Mouse (Mus musculus) heart, embryonic 13.5 days (tissue): ENCODE data around the gene Me3. TPM values are rescaled to one million over a fixed set of nuclear protein-coding genes. Genes with fewer than 3 reads are reported as not detected.

ENCODE experiments used
- ATAC-seq: fragments of 200-750 bp; cut with Nextera tagmentation; 2 replicates; pipeline ENCODE4 v1.8.0; 2017; ENCODE audit warnings: moderate TSS enrichment; ENCODE audit not compliant: insufficient number of reproducible peaks, low FRiP score, low TSS enrichment; ENCODE audit errors: extremely low read depth
- H3K27ac ChIP-seq: fragments of 300-500 bp; sonication (generic); replicated peaks from 2 replicates; pipeline ENCODE4 v1.5.1; 2015; ENCODE audit warnings: moderate library complexity, mild to moderate bottlenecking, inconsistent platforms
- H3K27me3 ChIP-seq: fragments of 300-500 bp; sonication (generic); replicated peaks from 2 replicates; pipeline ENCODE4 v1.6.1; 2015; ENCODE audit warnings: mild to moderate bottlenecking, inconsistent platforms
- H3K36me3 ChIP-seq: fragments of 300-500 bp; sonication (generic); 2 replicates; pipeline ENCODE4 v1.6.1; 2015; ENCODE audit warnings: mild to moderate bottlenecking, inconsistent platforms
- H3K4me1 ChIP-seq: fragments of 300-500 bp; sonication (generic); 2 replicates; pipeline ENCODE4 v1.6.1; 2015; ENCODE audit warnings: inconsistent platforms
- H3K4me2 ChIP-seq: fragments of 300-500 bp; sonication (generic); 2 replicates; pipeline ENCODE4 v1.6.1; 2015; ENCODE audit warnings: inconsistent platforms, mild to moderate bottlenecking, moderate library complexity
- H3K4me3 ChIP-seq: fragments of 300-500 bp; sonication (generic); 2 replicates; pipeline ENCODE4 v1.5.1; 2015; ENCODE audit warnings: moderate library complexity, mild to moderate bottlenecking, inconsistent platforms
- H3K9ac ChIP-seq: fragments of 300-500 bp; sonication (generic); 2 replicates; pipeline ENCODE4 v1.6.1; 2015; ENCODE audit warnings: inconsistent platforms, mild to moderate bottlenecking, moderate library complexity
- H3K9me3 ChIP-seq: fragments of 300-500 bp; sonication (generic); 2 replicates; pipeline ENCODE4 v1.6.1; 2016; ENCODE audit warnings: inconsistent platforms
- WGBS: fragments of 180-500 bp; shearing (Covaris S2); methylation state at CpG from one replicate; pipeline ENCODE4 v1.1.7; 2015; ENCODE audit warnings: mixed read lengths; 5-methylcytosine and 5-hydroxymethylcytosine counted together
- polyA plus RNA-seq: library from polyadenylated mRNA; unstranded; fragments of >200 nt; fragmentation: Nextera tagmentation; extraction: Ambion mirVana; gene quantifications from 2 replicates; pipeline ENCODE4 v1.2.1, GENCODE M21; 2015

Gene Me3
- polyA plus RNA-seq, 1 experiment from 2014 or later: 3.6 TPM

GRCm38 (mm10) chr7:89628006-89628405 is 4.2 kb upstream of the Me3 start:
- no peak overlapping the region for H3K27ac ChIP-seq
- H3K4me3 ChIP-seq: no peak overlapping the region
- ATAC-seq: no peak
- H3K27me3 ChIP-seq: 0 out of 2 replicates have a peak, but pooled peaks cover 4% of the 10 kb centered on the region
- H3K4me2 ChIP-seq: no peak overlapping the region
- H3K4me1 ChIP-seq: peaks cover 18% of the 10 kb centered on the region
- no peak overlapping the region for H3K9ac ChIP-seq
- WGBS: 16% methylated on average over 2 of the region's 2 CpGs
- H3K36me3 ChIP-seq: no peaks in the 10 kb centered on the region
- H3K9me3 ChIP-seq: no peaks in the 10 kb centered on the region

DNA sequence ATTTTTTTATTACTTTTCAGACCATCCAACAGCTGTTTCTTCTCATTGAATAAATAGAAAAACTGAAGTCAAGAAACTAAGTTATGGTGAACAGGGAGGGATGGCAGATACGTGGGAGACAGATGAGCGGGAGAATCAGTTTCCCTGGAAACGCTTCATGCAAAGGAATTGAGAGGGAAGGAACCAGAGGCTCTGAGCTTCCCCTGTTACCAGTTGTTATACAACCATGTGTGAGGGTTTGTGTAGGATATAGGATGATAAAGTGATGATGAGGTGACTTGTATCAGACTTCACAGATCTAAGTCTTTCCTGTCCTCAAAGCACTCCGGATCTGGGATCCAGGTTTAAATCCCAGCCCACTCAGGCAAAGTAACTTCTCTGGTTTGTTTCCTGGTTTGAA is 3.2 kb upstream of the Me3 start:
- Histone ChIP-seq H3K4me2 (no peak overlapping the region), H3K27ac (no peak overlapping the region), H3K36me3 (no peaks in the 10 kb centered on the region), H3K9me3 (no peaks in the 10 kb centered on the region), H3K27me3 (0 out of 2 replicates have a peak, but pooled peaks cover 4% of the 10 kb centered on the region), H3K9ac (no peak overlapping the region), H3K4me3 (no peak overlapping the region), H3K4me1 (peaks cover 25% of the 10 kb centered on the region)
- no peak for ATAC-seq
- WGBS: 70% methylated on average over 4 of the region's 4 CpGs

GRCm38 (mm10) chr7:89629914-89630313 is 2.3 kb upstream of the Me3 start:
- Histone ChIP-seq H3K9me3 (no peaks in the 10 kb centered on the region), H3K27ac (no peak overlapping the region), H3K9ac (no peak overlapping the region), H3K4me2 (no peak overlapping the region), H3K4me1 (peaks cover 25% of the 10 kb centered on the region), H3K36me3 (no peaks in the 10 kb centered on the region), H3K27me3 (0 out of 2 replicates have a peak, but pooled peaks cover 4% of the 10 kb centered on the region), H3K4me3 (no peak overlapping the region)
- no peak for ATAC-seq
- WGBS: 31% methylated on average over 3 of the region's 3 CpGs

DNA sequence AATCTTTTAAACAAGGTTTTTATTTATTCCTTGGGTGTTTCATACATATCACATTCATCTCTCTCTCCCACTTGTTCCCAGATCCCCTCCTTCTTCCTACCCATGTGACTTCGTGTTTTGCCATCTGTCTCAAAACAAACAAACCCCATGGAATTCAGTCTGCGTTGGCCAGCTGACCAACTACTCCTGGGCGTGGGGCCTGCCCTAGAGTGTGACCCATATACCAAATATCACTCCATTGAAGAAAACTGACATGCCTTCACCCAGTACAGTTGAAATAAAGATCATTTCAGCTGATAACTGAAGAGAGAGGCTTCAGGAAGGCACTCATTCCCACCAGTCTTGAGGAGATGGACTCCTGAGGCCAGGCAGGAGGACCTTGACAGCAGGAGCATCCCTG is 1.4 kb upstream of the Me3 start:
- ATAC-seq: no peak
- 80% methylated on average over 3 of the region's 3 CpGs for WGBS
- no peak overlapping the region for H3K4me2 ChIP-seq
- H3K36me3 ChIP-seq: no peaks in the 10 kb centered on the region
- no peak overlapping the region for H3K9ac ChIP-seq
- H3K27ac ChIP-seq: no peak overlapping the region
- H3K27me3 ChIP-seq: 0 out of 2 replicates have a peak, but pooled peaks cover 4% of the 10 kb centered on the region
- H3K4me3 ChIP-seq: no peak overlapping the region
- peaks cover 25% of the 10 kb centered on the region for H3K4me1 ChIP-seq
- H3K9me3 ChIP-seq: no peaks in the 10 kb centered on the region

DNA sequence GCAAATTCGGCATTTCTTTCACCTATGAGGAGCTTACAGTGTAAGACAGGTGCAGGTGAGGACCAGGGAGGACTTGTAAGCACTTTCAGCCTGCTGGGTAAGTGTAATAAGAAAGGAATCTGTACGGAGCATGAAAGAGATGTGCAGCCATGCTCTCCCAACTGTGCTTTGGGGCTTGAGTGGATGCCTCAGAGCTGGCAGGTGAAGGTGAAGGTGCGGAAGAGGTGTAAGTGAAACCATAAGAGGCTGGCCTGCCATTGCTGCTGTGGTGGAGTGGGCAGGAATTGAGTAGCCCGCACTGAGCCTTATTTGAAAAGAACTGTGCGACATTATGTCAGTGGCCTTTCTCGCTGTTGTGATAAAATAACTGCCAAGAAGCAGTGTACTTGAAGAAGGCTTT is 8.3 kb downstream of the Me3 start:
- Histone ChIP-seq H3K27me3 (no peaks in the 10 kb centered on the region), H3K36me3 (no peaks in the 10 kb centered on the region), H3K4me1 (peaks cover 24% of the 10 kb centered on the region), H3K4me2 (no peak overlapping the region), H3K9ac (no peak overlapping the region), H3K27ac (peak overlapping the region; percentile 48), H3K4me3 (no peak overlapping the region), H3K9me3 (no peaks in the 10 kb centered on the region)
- 59% methylated on average over 6 of the region's 6 CpGs for WGBS
- no peak for ATAC-seq

DNA sequence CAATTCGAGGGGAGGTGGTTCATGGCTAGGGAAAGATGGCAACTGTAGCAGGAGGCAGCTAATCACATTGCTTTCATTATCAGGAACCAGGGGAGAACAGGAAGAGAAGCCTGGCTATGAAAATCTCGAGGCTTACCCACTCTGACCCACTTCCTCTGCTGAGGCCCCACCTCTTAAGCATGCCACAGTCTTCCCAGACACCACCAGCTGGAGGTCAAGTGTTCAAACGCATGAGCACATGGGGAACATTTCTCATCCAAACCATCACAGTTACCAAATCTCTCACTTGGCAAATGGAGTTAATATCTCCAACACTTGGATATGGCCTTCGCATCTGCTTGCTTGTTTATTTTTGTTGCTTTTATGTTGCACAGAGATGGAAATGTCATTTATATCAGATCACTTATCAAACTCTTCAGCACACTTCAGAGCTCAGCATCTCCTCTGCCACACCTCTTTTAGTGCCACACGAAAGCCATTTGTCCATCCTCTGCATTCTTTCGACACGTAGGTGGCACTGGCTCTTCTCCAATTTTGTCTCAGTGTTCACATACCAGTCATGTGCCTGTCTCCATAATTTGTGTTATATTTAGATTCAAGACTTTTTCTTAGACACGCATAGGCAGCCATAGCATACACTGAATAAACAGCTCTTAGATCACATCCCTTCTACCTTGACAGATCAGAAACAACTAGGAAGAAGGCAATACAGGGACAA is 8.9 kb downstream of the Me3 start:
- 32% methylated on average over 8 of the region's 8 CpGs for WGBS
- no peaks in the 10 kb centered on the region for H3K27me3 ChIP-seq
- no peak overlapping the region for H3K4me3 ChIP-seq
- H3K9ac ChIP-seq: no peak overlapping the region
- no peaks in the 10 kb centered on the region for H3K9me3 ChIP-seq
- ATAC-seq: peak; percentile 46; the same call in 1 of the 2 replicates
- no peaks in the 10 kb centered on the region for H3K36me3 ChIP-seq
- H3K4me1 ChIP-seq: peaks cover 24% of the 10 kb centered on the region
- peak overlapping the region; percentile 48 for H3K27ac ChIP-seq
- H3K4me2 ChIP-seq: no peak overlapping the region

- Histone ChIP-seq H3K27ac (peak overlapping the region; percentile 44), H3K4me2 (peak overlapping the region; percentile 14)
- 31% methylated on average over 3 of the region's 3 CpGs for WGBS
Observed at GRCm38 (mm10) chr7:89645015-89645414, 12.8 kb downstream of the Me3 start.

DNA sequence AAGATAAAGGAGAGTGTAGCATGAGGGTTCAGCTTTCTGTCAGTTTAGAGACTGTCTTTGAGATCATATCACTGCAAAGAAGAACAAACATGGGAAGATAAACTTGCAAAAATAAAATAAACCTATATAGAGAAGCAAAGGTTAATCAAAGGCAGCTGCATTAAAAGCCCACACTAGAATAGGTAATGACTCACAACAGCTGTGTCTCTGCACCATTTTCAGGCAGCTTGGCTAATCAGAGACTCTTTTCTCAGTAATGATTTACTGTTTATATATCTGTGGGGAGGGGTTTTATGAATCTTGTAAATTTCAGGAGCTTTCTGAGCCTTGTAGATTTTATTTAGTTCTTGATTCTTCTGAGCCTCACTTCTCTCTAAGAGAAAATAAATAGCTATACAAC is 15.7 kb downstream of the Me3 start:
- no peaks in the 10 kb centered on the region for H3K9me3 ChIP-seq
- H3K4me1 ChIP-seq: peaks cover 12% of the 10 kb centered on the region
- ATAC-seq: no peak
- no peak overlapping the region for H3K4me3 ChIP-seq
- no peak overlapping the region for H3K27ac ChIP-seq
- no peak overlapping the region for H3K9ac ChIP-seq
- H3K36me3 ChIP-seq: no peaks in the 10 kb centered on the region
- no peak overlapping the region for H3K4me2 ChIP-seq
- no peaks in the 10 kb centered on the region for H3K27me3 ChIP-seq

More at GRCm38 (mm10) chr7:89645015-89645414, 12.8 kb downstream of the Me3 start:
- Histone ChIP-seq H3K27me3 (no peaks in the 10 kb centered on the region), H3K4me1 (peaks cover 24% of the 10 kb centered on the region), H3K36me3 (no peaks in the 10 kb centered on the region), H3K9me3 (no peaks in the 10 kb centered on the region), H3K9ac (no peak overlapping the region), H3K4me3 (no peak overlapping the region)
- no peak for ATAC-seq

- WGBS: 75% methylated on average over 9 of the region's 9 CpGs
- Histone ChIP-seq H3K4me3 (no peak overlapping the region), H3K4me2 (no peak overlapping the region), H3K4me1 (peaks cover 11% of the 10 kb centered on the region), H3K27ac (no peak overlapping the region), H3K27me3 (no peaks in the 10 kb centered on the region), H3K9me3 (no peaks in the 10 kb centered on the region), H3K9ac (no peak overlapping the region), H3K36me3 (no peaks in the 10 kb centered on the region)
- no peak for ATAC-seq
Observed at GRCm38 (mm10) chr7:89657183-89657582, 25.0 kb downstream of the Me3 start.

GRCm38 (mm10) chr7:89657692-89658212 is 25.6 kb downstream of the Me3 start:
- Histone ChIP-seq H3K4me3 (no peak overlapping the region), H3K9ac (no peak overlapping the region), H3K9me3 (no peaks in the 10 kb centered on the region), H3K4me1 (peaks cover 11% of the 10 kb centered on the region), H3K27me3 (no peaks in the 10 kb centered on the region), H3K27ac (no peak overlapping the region), H3K36me3 (no peaks in the 10 kb centered on the region), H3K4me2 (no peak overlapping the region)
- 74% methylated on average over 7 of the region's 7 CpGs for WGBS
- ATAC-seq: no peak

GRCm38 (mm10) chr7:89664197-89664596 is 32.0 kb downstream of the Me3 start:
- Histone ChIP-seq H3K36me3 (no peaks in the 10 kb centered on the region), H3K9me3 (no peaks in the 10 kb centered on the region), H3K4me1 (peaks cover 11% of the 10 kb centered on the region), H3K27me3 (no peaks in the 10 kb centered on the region), H3K9ac (no peak overlapping the region), H3K27ac (no peak overlapping the region), H3K4me3 (no peak overlapping the region), H3K4me2 (no peak overlapping the region)
- WGBS: 54% methylated on average over 5 of the region's 5 CpGs
- ATAC-seq: no peak

DNA sequence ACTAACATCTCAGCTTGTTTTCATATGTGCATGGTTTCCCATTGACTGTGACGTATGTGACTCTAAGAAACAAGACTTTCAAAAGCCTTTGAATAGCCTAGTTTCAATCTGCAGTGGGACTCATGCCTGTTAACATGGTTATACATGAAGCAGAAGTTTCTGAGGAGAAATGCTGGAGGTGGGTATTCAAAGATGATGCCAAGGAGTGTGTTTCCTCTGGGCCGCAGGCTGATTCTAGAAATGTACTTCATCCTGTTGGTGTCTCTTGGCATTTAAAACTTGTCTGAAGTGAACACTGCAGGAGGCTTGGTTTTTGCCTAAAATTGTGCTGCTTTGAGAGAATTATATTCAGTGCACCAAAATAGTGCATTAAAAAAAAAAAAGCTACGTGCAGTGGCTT is 34.2 kb downstream of the Me3 start:
- no peaks in the 10 kb centered on the region for H3K4me1 ChIP-seq
- no peaks in the 10 kb centered on the region for H3K9me3 ChIP-seq
- H3K9ac ChIP-seq: no peak overlapping the region
- no peak overlapping the region for H3K4me2 ChIP-seq
- no peak for ATAC-seq
- no peaks in the 10 kb centered on the region for H3K36me3 ChIP-seq
- H3K4me3 ChIP-seq: no peak overlapping the region
- no peaks in the 10 kb centered on the region for H3K27me3 ChIP-seq
- 78% methylated on average over 3 of the region's 3 CpGs for WGBS
- H3K27ac ChIP-seq: no peak overlapping the region
